Mouse (Mus musculus) WW6 (cell line): ENCODE data around the gene Cacng6.
"Not testable (repeated sequence)": the region's sequence is repeated elsewhere in the genome, so short reads cannot be mapped to it uniquely, and the experiment has no call there.

Experiments
- DNase-seq: peaks from one replicate; pipeline ENCODE4 v3.0.0-alpha.2; 2013; ENCODE audit warnings: low read depth, low spot score

Gene Cacng6

DNA sequence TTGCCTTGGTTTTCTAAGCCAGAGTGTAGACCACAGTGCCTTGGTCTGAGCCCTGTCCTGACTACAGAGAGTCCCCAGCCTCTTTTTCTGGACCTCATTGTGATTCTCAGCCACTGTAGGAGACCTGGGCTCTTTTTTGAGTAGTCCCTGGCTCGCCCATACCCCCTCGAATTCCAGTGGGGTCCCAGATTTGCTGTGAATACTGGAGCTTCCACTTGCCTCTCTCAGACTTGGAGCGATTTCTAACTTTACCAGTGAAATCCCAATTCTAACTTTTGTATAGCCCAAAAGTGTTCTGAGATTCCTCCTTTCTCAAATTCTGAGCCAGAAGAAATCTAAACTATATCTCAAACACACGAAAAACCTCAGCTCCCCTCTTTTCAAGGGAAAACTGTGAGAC lies at the start of gene Cacng6:
TSS of gene Cacng6 (plus strand) at position 301 of the 400 bp plus-strand sequence.
- DNase-seq = no peak

- no peak for DNase-seq
These were observed 47.2 kb upstream of the Cacng6 start for GRCm38 (mm10) chr7:3376831-3377230.

DNA sequence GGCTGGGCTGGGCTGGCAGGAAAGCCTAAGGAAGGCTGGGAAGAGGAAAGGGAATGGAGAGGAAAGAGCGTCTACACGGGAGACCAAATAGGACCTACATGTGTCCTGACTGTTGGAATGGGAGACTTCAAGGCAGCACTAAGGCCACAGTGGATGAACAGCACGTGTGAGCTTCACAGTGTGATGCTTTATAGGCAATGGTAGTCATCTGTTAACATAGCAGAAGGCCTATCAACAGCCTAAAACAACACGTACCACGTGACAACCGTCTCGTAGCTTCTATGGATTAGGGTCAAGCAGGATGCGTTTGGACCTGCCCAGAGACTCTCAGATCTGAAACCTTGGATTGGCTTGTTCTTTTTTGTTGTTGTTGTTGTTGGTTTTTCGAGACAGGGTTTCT lies 41.9 kb upstream of the Cacng6 start:
- DNase-seq = no peak

DNA sequence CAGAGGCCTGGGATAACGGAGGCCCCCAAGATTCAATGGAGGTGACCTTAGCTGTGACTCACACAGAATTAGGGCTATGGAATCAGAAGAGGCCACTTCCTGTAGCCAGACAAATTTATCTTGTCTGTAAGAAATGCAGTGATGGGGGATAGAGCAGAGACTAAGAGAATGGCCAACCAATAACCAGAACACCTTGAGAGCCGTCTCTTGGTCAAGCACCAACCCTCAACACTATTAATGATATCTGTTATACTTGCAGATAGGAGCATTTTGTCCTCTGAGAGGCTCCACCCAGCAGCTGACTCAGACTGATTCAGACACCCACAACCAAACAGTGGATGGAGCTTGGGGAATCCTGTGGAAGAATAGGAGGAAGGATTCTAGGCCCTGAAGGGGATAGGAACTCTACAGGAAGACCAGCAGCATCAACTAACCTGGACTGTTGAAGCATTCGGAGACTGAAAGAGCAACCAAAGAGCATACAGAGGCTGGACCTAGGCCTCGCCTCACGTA lies 39.1 kb upstream of the Cacng6 start:
- DNase-seq = no peak

DNA sequence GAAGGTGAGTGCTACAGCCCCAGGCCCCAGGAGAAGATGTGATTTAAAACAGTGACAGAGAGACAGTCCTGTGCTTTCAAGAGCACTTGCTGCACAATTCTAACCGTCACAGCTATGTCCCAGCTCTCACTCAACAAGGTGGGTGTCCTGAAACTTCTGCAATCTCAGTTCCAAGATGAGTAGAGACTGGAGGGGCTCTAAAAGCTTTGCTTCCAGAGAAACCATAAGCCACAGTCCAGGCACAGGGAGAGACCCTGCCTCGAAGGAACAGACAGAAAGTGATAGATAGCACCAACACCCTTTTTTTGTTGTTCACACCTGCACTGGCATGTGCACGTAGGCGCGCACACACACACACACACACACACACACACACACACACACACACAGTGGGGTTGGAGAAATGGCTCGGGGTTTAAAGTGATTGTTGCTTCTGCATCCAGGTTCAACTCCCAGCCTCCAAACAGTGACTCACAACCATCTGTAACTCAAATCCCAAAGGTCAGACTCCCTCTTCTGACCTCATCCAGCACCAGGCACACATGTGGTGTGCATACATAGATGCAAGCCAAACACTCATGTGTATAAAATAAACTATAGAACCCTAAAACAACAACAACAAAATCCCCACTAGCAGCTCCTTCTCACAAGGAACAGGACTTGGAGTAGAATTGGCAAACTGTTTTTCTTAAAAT lies 37.8 kb upstream of the Cacng6 start:
- no peak for DNase-seq

DNA sequence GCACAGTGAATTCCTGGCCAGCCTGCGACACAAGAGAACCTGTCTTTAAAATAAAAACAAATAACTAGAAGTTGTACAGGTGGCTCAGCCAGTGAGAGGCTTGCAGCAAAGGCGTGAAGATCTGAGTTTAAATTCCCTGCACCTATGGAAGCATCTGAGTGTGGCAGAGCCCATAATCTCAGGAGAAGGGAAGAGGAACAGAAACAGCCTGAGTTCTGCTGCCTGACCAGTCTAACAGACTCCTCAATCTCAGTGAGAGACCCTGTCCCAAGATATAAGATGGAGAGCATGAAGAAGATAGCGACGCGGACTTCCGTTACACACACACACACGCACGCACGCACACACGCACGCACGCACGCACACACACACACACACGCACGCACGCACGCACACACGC lies 36.2 kb upstream of the Cacng6 start:
- no peak for DNase-seq

- no peak for DNase-seq
These were observed 35.1 kb upstream of the Cacng6 start for GRCm38 (mm10) chr7:3388885-3389284.

DNA sequence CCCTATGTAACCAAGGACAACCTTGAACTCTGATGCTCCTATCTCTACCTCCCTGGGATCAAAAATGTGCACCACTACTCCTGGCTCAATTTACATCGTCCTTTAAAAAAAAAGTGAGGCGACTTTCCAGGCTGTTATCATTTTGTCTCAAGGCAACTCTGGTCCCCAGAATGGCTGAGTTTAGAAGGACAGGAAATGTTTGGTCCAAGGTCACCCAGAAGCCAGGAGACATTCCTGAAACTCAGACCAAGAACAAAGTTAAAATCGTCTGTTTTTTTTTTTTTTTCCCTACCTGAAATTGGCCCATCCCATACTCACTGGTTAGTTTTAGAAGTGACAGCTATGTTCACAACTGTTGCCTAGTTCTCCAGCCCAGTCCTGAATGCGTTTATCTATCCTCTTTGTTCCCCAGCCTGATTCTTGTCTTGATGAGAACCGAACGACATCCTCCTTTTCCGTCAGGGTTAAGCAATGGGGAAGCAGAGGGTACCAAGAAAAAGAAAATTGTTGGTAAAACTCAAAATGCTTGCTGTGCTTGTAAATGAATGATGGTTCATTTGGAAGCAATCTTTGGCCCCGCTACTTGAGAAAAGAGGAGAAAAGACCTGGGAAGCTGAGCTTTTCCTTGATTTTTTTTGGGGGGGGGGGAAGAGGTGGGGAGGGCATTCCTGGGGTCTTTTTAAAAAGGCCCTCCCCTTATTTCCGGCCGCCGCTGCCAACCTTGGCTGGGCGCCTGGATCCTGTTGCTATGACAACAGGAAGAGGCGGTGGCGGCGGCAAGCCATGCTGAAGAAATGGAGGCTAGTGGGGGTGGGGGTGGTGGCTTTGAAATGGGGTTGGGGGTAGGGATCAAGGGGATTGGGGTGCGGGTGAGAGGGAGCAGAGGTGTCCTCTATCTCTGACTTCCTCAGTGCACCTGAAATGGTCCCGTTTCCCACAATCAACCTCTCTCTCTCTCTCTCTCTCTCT lies 34.3 kb upstream of the Cacng6 start:
- no peak for DNase-seq

DNA sequence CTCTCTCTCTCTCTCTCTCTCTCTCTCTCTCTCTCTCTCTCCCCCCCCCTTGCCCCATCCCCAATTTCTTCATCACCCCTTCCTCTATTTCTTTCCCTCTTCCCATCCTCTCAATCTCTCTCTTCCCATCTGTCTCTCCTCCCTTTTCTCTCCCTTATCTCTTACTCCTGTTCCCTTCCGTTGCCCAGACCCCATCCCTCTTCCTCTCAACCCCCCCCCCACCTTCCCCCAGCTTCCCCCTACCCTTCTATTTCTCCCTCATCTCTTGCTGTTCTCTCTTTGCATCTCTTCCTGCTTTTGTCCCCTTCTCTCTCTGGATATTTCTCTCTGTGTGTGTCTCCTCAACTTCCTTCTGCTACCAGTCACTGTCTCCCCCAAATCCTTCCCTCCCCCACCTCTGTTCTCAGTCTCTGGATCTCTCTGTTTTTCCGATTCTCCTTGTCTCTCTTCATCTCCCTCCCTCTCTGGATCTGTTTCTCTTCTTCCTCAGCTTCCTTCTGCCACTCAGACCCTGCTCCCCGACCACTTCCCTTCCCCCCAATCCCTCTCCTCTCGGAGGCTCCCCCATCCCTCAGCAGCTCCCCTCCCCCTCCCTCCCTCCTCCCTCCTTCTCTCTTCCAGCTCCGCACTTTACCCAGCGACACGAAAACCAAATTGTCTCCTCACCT lies 33.4 kb upstream of the Cacng6 start, which contains the start of gene Cacng8:
TSS of gene Cacng8 (plus strand) at position 271 of the 668 bp plus-strand sequence.
- DNase-seq = no peak

GRCm38 (mm10) chr7:3391081-3391451 lies 32.9 kb upstream of the Cacng6 start:
- no peak for DNase-seq

DNA sequence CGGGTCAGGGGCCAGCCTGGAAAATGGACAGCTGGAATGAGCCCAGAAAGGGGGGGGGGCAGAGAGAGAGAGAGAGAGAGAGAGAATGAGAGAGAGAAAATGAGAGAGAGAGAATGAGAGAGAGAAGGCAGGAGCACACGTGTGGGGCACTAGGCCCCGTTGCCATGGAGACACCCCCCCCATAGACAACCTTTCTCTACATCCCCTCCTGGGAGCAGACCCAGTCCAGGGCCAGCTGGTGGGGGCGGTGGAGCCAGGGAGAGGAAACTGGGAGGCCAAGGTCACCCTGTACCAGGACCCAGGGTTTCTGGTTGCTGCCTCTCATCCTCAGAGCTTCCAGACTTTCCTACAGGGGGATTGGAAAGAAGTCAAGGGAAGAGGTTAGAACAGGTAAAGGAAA lies 32.2 kb upstream of the Cacng6 start:
- DNase-seq = no peak

DNA sequence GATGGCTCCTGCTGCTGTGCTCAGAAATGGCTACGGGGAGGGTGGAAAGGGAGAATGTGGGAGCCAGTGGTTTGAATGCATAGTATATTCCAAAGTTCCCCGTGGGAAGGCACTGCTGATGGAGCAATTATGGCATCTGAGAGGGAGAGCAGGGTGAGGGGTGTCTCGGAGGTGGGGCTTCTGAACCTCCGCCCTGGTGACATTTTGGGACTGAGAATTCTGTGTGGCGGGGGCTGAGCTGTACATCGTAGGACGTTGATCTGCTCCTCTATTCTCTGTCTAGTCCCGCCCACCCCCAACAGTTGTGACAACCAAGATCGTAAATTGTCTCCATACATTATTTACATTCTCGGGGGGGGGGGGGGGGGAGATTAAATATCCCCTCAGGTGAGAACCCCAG lies 26.6 kb upstream of the Cacng6 start:
- no peak for DNase-seq

GRCm38 (mm10) chr7:3397797-3398196 lies 26.2 kb upstream of the Cacng6 start:
- DNase-seq = no peak

DNA sequence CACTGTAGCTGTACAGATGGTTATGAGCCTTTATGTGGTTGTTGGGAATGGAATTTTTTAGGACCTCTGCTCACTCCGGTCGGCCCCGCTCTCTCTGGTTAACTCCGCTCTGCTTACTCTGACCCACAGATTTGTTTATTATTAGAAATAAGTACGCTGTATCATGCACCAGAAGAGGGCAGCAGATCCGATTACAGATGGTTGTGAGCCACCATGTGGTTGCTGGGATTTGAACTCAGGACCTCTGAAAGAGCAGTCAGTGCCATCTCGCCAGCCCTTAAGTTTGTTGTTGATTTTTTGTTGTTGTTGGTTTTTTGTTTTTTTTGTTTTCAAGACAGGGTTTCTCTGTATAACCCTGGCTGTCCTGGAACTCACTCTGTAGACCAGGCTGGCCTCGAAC lies 25.6 kb upstream of the Cacng6 start:
- DNase-seq = not testable (repeated sequence)

DNA sequence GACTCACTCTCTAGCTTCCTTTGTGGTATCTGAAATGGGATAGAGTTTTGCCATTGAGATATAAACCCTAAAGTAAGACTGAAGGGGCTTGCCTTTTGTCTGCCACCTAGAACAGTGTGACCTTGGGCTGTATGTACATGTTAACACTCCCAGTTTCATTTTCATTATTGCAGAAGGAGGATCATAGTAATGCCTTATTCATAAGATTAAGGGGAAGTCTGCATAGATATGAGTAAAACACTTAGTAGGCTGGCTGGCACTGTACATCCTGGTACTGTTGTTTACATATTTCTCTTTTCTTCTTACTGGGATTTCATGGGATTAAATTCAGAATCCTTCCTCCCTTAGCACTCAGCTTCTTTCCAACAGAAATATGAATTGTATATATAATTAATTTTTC lies 24.1 kb upstream of the Cacng6 start:
- DNase-seq = no peak

DNA sequence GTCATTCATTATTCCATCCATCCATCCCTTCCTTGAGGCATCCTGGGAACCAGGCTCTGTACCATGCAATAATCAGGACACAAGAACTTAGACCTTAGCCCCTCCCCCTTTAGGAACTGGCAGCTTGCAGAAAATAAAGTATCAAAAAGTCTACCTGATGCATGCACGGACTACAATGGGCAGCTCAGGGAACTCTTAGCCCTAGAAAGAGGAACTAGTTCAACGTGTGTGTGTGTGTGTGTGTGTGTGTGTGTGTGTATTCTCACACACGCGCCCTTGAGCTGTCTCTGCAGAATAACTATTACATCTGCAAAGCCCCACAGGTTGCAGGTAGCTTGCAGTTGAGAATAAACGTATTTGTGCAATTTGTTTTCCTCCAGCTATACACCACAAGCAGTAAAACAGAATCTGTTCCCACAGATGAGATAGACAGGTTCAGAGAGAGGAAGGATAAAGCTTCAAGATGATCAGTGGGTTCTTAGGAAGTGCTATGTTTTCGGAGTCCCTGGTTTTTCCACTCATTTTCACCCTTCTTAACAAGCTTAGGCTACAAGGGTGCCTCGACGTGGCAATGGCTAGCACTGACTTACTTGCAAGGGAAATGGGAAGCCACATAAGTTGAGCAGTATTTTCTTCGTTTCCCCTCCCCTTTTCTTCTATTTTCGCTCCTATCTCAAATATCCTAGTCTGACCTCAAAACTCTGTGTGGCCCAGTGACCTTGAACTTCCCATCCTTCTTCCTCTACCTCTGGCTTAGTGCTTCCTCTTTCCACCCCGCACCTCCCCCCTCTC lies 14.1 kb upstream of the Cacng6 start:
- no peak for DNase-seq

DNA sequence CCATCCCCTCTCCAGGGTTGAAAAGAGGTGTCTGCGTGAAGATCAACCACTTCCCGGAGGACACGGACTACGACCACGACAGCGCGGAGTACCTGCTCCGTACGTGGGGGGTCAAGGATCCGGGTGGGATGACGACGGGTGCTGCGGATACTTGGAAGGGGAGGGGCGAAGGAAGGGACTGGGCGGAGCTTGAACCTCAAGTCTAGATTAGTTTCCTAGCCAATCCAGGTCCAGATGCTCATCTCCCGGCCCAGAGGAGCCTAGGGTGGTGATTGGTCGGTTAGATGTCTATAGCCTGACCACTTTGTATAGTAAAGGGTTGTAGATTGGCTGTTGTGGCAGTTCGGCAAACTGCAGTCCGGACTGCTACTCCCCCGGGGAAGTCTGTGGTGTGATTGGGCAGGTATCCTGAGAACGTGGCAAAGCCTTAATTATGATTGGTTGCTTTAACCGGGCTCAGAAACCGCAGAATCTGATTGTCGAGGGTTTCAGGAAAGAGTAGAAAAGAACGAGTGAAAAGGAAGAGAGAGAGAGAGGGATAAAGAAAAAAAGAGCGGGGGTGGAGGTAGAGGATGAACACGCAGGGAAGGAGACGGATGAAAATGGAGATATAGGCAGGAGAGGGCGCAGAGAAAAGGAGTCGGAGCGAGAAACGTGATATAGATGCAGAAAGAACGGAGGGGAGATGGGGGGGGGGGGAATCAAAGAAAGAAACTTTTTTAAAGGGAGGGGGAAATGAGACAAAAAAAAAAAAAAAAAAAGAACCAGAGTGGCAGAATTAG lies 12.6 kb upstream of the Cacng6 start:
- peak; percentile 94 for DNase-seq

- no peak for DNase-seq
These were observed 12.0 kb upstream of the Cacng6 start for GRCm38 (mm10) chr7:3412036-3412435.

DNA sequence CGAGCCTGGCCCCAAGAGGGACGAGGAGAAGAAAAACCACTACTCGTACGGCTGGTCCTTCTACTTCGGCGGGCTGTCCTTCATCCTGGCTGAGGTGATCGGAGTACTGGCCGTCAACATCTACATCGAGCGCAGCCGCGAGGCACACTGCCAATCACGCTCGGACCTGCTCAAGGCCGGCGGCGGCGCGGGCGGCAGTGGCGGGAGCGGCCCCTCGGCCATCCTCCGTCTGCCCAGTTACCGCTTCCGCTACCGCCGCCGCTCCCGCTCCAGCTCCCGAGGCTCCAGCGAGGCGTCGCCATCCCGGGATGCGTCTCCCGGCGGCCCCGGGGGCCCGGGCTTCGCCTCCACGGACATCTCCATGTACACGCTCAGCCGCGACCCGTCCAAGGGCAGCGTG lies 9.1 kb upstream of the Cacng6 start:
- no peak for DNase-seq

- DNase-seq = no peak
These were observed 8.6 kb upstream of the Cacng6 start for GRCm38 (mm10) chr7:3415378-3415777.
